ENCODE assay signal across 8 mouse cellular contexts in the genomic region with DNA sequence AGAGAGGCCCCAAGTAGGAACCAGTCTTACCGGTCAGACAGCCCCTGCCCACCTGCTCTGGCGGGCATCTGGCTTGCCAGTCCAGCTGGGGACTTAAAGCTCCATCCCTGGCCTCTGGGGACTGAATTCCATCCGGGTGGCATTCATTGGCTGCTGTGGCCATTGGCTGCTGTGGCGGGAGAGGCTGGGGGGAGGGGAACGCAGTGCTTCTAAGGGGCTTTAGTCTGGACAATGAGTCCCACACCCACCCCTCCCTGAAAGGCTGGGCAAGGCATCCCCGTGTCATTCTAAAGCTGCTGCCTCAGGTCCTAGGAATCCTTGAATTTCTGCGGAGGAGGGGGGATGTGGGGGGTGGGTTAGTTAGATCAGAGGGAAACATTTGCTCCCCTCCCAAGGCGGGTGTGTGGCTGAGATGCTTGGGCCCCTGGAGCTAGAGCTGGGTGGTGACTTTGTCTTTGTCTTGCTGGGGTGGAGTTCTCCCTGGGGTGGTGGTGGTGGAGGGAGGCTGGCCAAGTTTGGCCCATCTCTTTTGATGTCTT. TPM values are rescaled to one million over a fixed set of nuclear protein-coding genes. Genes with fewer than 3 reads are reported as not detected.
A peak's percentile ranks its signal among the peaks of the same experiment; 100 is the strongest.
DNase-seq lines count a peak whose midpoint lies in the region; ATAC-seq and TF ChIP-seq lines count a peak whose summit lies in the region.

No protein-coding gene starts in this region.

- no peak overlapping the region for H3K27ac ChIP-seq in testis, adult 2 months (ENCODE audit: control insufficient read depth, insufficient read depth, low read depth, low read length)
- peak overlapping the region; percentile 100 for H3K27ac ChIP-seq in embryonic facial prominence, embryonic 10.5 days (replicated peaks)
- H3K27ac ChIP-seq in hindbrain, embryonic 14.5 days: peak overlapping the region; percentile 100
- peak overlapping the region; percentile 99 for H3K27ac ChIP-seq in liver, embryonic 11.5 days (ENCODE audit: low read depth, low read length)
- peak overlapping the region; percentile 100 for H3K27ac ChIP-seq in neural tube, embryonic 13.5 days (replicated peaks)

- peak overlapping the region; percentile 100 for H3K4me2 ChIP-seq in hindbrain, embryonic 14.5 days (replicated peaks)
- H3K4me2 ChIP-seq in liver, embryonic 11.5 days: peak overlapping the region; percentile 100
- peak overlapping the region; percentile 98 for H3K4me2 ChIP-seq in neural tube, embryonic 13.5 days

- under 1% methylated on average over 8 of the region's 8 CpGs for WGBS in embryonic facial prominence, embryonic 10.5 days
- 0% methylated on average over 8 of the region's 8 CpGs for WGBS in hindbrain, embryonic 14.5 days
- 4% methylated on average over 8 of the region's 8 CpGs for WGBS in liver, embryonic 11.5 days
- under 1% methylated on average over 8 of the region's 8 CpGs for WGBS in neural tube, embryonic 13.5 days

- H3K9me3 ChIP-seq in embryonic facial prominence, embryonic 10.5 days: no peaks in the 10 kb centered on the region
- H3K9me3 ChIP-seq in hindbrain, embryonic 14.5 days (ENCODE audit: control insufficient read depth, low read length): no peaks in the 10 kb centered on the region
- H3K9me3 ChIP-seq in liver, embryonic 11.5 days (ENCODE audit: control insufficient read depth, low read length): no peaks in the 10 kb centered on the region; the same call in 1 of the 2 replicates
- H3K9me3 ChIP-seq in neural tube, embryonic 13.5 days: no peaks in the 10 kb centered on the region

- H3K27me3 ChIP-seq in testis, adult 2 months (ENCODE audit: control insufficient read depth, insufficient read depth, low read length): no peaks in the 10 kb centered on the region
- H3K27me3 ChIP-seq in embryonic facial prominence, embryonic 10.5 days (replicated peaks; ENCODE audit: low read depth, poor library complexity, severe bottlenecking): no peaks in the 10 kb centered on the region
- H3K27me3 ChIP-seq in hindbrain, embryonic 14.5 days (ENCODE audit: control insufficient read depth, insufficient read depth, low read length): no peaks in the 10 kb centered on the region
- H3K27me3 ChIP-seq in liver, embryonic 11.5 days (replicated peaks; ENCODE audit: control insufficient read depth, insufficient read depth, low read length): no peaks in the 10 kb centered on the region
- H3K27me3 ChIP-seq in neural tube, embryonic 13.5 days: no peaks in the 10 kb centered on the region

- no peak for TF ChIP-seq CTCF in testis, adult 2 months (IDR thresholded peaks at IDR 0.05; ENCODE audit: control insufficient read depth, insufficient read depth, insufficient replicate concordance, low read depth, low read length)

- peaks cover 18% of the 10 kb centered on the region for H3K4me1 ChIP-seq in testis, adult 2 months (ENCODE audit: control insufficient read depth, insufficient read depth, low read length)
- peaks cover 59% of the 10 kb centered on the region for H3K4me1 ChIP-seq in embryonic facial prominence, embryonic 10.5 days
- peaks cover 48% of the 10 kb centered on the region for H3K4me1 ChIP-seq in hindbrain, embryonic 14.5 days (replicated peaks; ENCODE audit: control insufficient read depth, insufficient read depth, low read length)
- peaks cover 40% of the 10 kb centered on the region for H3K4me1 ChIP-seq in liver, embryonic 11.5 days (replicated peaks; ENCODE audit: control insufficient read depth, insufficient read depth, low read length)
- peaks cover 77% of the 10 kb centered on the region for H3K4me1 ChIP-seq in neural tube, embryonic 13.5 days (replicated peaks)

- DNase-seq in testis, postnatal 14 days (ENCODE audit: low spot score): no peak
- peak; percentile 91 for DNase-seq in embryonic facial prominence, embryonic 10.5 days (ENCODE audit: low spot score)
- peak; percentile 61 for DNase-seq in hindbrain, embryonic 14.5 days (ENCODE audit: low spot score)
- DNase-seq in liver, embryonic 11.5 days (ENCODE audit: low spot score): peak; percentile 56
- DNase-seq in adrenal gland, adult 8-10 months: no peak
- DNase-seq in right cerebral cortex, adult 2 months (ENCODE audit: low spot score in 2 of 2): no peak

- ATAC-seq in hindbrain, embryonic 14.5 days (ENCODE audit: low FRiP score): peak; percentile 5
- ATAC-seq in liver, embryonic 11.5 days (replicated peaks; ENCODE audit: low FRiP score): no peak
- 0 out of 2 replicates have a peak, but pooled peaks have one; percentile 6 for ATAC-seq in neural tube, embryonic 13.5 days (ENCODE audit: low read depth)

- no peak for TF ChIP-seq POLR2A in testis, adult 2 months (IDR thresholded peaks at IDR 0.05; ENCODE audit: control insufficient read depth, low read depth, low read length)

- no peaks in the 10 kb centered on the region for H3K36me3 ChIP-seq in testis, adult 2 months (ENCODE audit: control insufficient read depth, insufficient read depth, low read length)
- peaks cover 66% of the 10 kb centered on the region for H3K36me3 ChIP-seq in embryonic facial prominence, embryonic 10.5 days (replicated peaks)
- H3K36me3 ChIP-seq in hindbrain, embryonic 14.5 days (replicated peaks; ENCODE audit: control insufficient read depth, insufficient read depth): peaks cover 46% of the 10 kb centered on the region
- peaks cover 46% of the 10 kb centered on the region for H3K36me3 ChIP-seq in liver, embryonic 11.5 days (ENCODE audit: control insufficient read depth, insufficient read depth, low read length)
- peaks cover 45% of the 10 kb centered on the region for H3K36me3 ChIP-seq in neural tube, embryonic 13.5 days

- H3K9ac ChIP-seq in hindbrain, embryonic 14.5 days: peak overlapping the region; percentile 97
- peak overlapping the region; percentile 90 for H3K9ac ChIP-seq in liver, embryonic 11.5 days (ENCODE audit: low read depth, low read length)
- H3K9ac ChIP-seq in neural tube, embryonic 13.5 days: peak overlapping the region; percentile 98

- peak overlapping the region; percentile 20; the same call in 1 of the 2 replicates for H3K4me3 ChIP-seq in testis, adult 2 months (ENCODE audit: control insufficient read depth, low read depth, low read length)
- H3K4me3 ChIP-seq in embryonic facial prominence, embryonic 10.5 days: peak overlapping the region; percentile 92
- peak overlapping the region; percentile 85 for H3K4me3 ChIP-seq in hindbrain, embryonic 14.5 days (replicated peaks; ENCODE audit: low read length)
- peak overlapping the region; percentile 93 for H3K4me3 ChIP-seq in liver, embryonic 11.5 days (ENCODE audit: low read depth, low read length)
- peak overlapping the region; percentile 80 for H3K4me3 ChIP-seq in neural tube, embryonic 13.5 days

RNA-seq across cellular contexts. Expression of a gene that starts 4.1 kb away (rescaled TPM):
- polyA plus RNA-seq in testis, adult 2 months (2012; rRNA removed): 4.9 and 5.8 TPM in 2 replicates
- 91.5 and 96.8 TPM in 2 replicates for polyA plus RNA-seq in embryonic facial prominence, embryonic 10.5 days (2016; fragmentation: Nextera tagmentation; extraction: Ambion mirVana)
- polyA plus RNA-seq in hindbrain, embryonic 14.5 days (2014; fragmentation: Nextera tagmentation; extraction: Ambion mirVana): 47.6 and 50.4 TPM in 2 replicates
- polyA plus RNA-seq in liver, embryonic 11.5 days (2014; fragmentation: Nextera tagmentation; extraction: Ambion mirVana): 42.8 and 44.2 TPM in 2 replicates
- 62.2 and 69.6 TPM in 2 replicates for polyA plus RNA-seq in neural tube, embryonic 13.5 days (2015; fragmentation: Nextera tagmentation; extraction: Ambion mirVana)
- 10 to 100 TPM; 31.9 to 47.9 (median 40.5) TPM for total RNA-seq in adrenal gland, adult 8-10 months (2022)

RNA-seq across cellular contexts. Expression of a gene that starts 26.6 kb away (rescaled TPM):
- 64.4 and 74.6 TPM in 2 replicates for polyA plus RNA-seq in testis, adult 2 months (2012; rRNA removed)
- polyA plus RNA-seq in embryonic facial prominence, embryonic 10.5 days (2016; fragmentation: Nextera tagmentation; extraction: Ambion mirVana): 287 and 303 TPM in 2 replicates
- polyA plus RNA-seq in hindbrain, embryonic 14.5 days (2014; fragmentation: Nextera tagmentation; extraction: Ambion mirVana): 206 and 216 TPM in 2 replicates
- polyA plus RNA-seq in liver, embryonic 11.5 days (2014; fragmentation: Nextera tagmentation; extraction: Ambion mirVana): 249 and 261 TPM in 2 replicates
- polyA plus RNA-seq in neural tube, embryonic 13.5 days (2015; fragmentation: Nextera tagmentation; extraction: Ambion mirVana): 231 and 270 TPM in 2 replicates
- 100 to 1,000 TPM; 104 to 111 (median 110) TPM for total RNA-seq in adrenal gland, adult 8-10 months (2022)

RNA-seq across cellular contexts. Expression of a gene that starts 37.4 kb away (rescaled TPM):
- 146 and 160 TPM in 2 replicates for polyA plus RNA-seq in testis, adult 2 months (2012; rRNA removed)
- 7.3 and 11.2 TPM in 2 replicates for polyA plus RNA-seq in embryonic facial prominence, embryonic 10.5 days (2016; fragmentation: Nextera tagmentation; extraction: Ambion mirVana)
- polyA plus RNA-seq in hindbrain, embryonic 14.5 days (2014; fragmentation: Nextera tagmentation; extraction: Ambion mirVana): 20.9 and 21.3 TPM in 2 replicates
- polyA plus RNA-seq in liver, embryonic 11.5 days (2014; fragmentation: Nextera tagmentation; extraction: Ambion mirVana): 3.5 and 3.8 TPM in 2 replicates
- 26.5 and 29.7 TPM in 2 replicates for polyA plus RNA-seq in neural tube, embryonic 13.5 days (2015; fragmentation: Nextera tagmentation; extraction: Ambion mirVana)
- 10 to 100 TPM; 17.2 to 28.2 (median 25.1) TPM for total RNA-seq in adrenal gland, adult 8-10 months (2022)

Comparison
In these comparisons a context has a peak if more than half of its experiments do, and no peak if none do; other contexts are left out.
1. H3K4me3 ChIP-seq: peak in every context shown above with its lines; median percentile 93 in liver, embryonic 11.5 days; 92 in embryonic facial prominence, embryonic 10.5 days; 85 in hindbrain, embryonic 14.5 days; 80 in neural tube, embryonic 13.5 days; 20 in testis, adult 2 months.
2. DNase-seq: peak in embryonic facial prominence, embryonic 10.5 days (single experiment), hindbrain, embryonic 14.5 days (single experiment) and liver, embryonic 11.5 days (single experiment); none in testis, postnatal 14 days (single experiment), adrenal gland, adult 8-10 months (single experiment) and right cerebral cortex, adult 2 months (0 of 2).
3. Peak in every context shown above with its lines, with median percentiles within 50 percentile points of each other: H3K4me2 ChIP-seq and H3K9ac ChIP-seq.